Mouse (Mus musculus) neural tube, embryonic 10.5 days (tissue): ENCODE data around the gene Bco1.

Experiments
- DNase-seq: peaks from one replicate; pipeline ENCODE4 v3.0.0-alpha.2; 2017; ENCODE audit warnings: low spot score; ENCODE audit errors: extremely low spot score

Gene Bco1

DNA sequence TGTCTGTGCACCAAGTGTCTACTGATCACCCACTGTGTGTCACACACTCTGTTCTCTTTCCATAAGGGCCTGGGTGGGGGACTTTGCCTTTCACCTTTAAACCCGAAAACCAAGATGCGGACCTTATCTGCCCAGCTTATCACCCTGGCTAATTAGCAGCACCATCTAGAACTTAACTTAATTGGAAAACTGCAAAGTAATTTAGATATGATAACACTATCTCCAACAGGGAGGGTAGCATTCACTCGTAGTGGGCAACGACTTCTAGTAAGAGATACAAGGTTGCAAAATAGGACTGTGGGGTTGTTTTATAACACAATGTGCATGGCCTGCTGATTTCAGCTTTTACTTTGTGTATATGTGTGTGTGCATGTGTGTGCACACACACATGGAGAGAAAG, 5.9 kb upstream of the Bco1 start:
- no peak for DNase-seq

- no peak for DNase-seq
Observed at GRCm38 (mm10) chr8:117094053-117094452, 1.6 kb upstream of the Bco1 start.

DNA sequence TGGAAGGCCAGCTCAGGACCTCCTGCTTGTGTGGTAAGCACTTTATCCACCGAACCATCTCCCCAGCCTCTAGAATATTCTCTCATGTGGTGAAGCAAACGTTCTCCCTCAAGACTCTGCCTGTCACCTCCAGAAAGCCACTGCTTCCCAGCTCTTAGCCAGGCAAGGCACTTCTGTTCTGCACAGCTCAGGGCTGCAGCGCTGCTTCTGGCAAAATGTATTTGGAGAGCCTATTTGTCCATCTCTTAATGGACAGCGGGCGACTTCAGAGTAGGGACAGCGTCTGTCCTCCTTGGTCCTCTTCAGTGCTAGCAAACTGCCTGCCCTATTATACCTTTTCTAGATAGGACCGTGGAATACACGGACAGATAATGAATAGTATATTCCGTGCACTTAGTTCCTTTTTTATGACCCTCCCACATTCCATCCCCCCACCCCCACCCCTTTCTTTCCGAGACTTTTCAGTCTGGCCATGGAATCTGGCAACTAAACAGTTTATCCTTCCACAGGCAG, 1.5 kb downstream of the Bco1 start:
- no peak for DNase-seq

GRCm38 (mm10) chr8:117097564-117098191, 2.0 kb downstream of the Bco1 start:
- no peak for DNase-seq

DNA sequence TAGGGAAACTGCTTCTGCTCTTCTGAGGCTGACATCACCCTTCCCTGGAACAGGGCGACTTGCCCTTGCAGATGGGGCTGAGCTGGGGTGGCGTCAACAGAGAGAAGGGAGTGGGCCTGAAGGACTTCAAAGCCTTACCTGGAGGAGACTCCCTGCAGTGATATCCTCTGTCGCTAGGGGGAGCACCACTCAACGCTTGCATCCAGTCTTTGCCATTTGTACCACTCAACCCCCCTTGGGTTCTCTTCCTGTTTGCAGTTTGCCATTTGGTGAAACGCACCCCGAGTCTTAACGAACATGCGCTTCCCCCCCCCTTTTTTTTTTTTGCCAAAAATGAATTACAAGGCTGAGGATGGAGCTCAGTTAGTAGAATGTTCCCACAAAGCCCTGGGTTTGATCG, 11.9 kb downstream of the Bco1 start:
- DNase-seq = peak; percentile 62

DNA sequence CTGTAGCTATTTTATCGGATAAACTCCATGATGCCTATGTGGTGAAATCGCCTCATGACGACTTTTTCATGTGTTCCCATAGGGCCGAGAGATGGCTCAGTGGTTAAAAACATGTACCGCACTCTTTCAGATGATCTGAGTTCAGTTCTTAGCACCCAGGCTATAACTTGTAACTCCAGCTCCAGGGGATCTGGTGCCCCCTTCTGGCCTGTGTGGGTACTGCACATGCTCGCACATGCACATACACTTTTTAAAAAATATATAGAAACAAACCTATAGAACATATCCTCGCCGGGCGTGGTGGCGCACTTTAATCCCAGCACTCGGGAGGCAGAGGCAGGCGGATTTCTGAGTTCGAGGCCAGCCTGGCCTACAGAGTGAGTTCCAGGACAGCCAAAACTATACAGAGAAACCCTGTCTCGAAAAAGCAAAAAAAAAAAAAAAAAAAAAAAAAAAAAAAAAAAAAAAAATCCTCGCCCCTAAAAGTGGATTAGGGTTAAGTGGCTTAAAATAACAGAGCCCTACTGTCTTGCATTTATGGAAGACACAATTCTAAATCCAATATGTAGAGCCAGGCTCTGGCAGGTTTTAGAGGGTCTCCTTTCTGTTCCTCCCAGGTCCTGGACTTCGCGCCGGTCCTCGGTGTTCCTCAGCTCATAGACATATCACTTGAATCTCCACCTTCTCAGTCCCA, 13.5 kb downstream of the Bco1 start:
- DNase-seq = no peak

DNA sequence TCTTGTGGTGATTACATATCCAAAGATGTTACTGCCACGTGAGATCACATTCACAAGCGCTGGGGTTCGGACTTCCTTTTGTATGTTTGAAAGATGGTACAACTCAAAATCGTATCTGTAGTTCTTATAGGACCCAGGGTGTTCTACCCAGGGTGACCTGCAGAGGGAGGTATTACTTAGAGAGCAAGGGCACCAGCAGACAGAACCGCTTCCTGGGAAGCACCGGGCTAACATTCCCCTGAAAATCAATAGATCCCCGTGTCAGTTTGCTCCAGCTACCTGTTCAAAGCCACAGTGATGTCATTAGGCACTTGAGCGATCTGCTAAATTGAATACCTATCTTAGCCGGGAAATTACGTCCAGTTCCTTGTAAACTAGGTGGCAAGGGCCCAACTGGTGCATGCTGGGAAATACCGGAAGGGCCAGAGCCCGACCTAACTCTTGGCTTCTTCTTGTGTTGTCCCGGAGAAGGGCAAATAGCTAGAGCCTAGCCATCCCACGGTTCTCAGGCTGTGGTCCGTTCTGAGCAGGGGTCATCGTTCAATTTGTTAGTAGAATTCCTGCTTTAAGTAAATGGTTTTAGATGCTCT, 14.2 kb downstream of the Bco1 start:
- DNase-seq = peak; percentile 34

DNA sequence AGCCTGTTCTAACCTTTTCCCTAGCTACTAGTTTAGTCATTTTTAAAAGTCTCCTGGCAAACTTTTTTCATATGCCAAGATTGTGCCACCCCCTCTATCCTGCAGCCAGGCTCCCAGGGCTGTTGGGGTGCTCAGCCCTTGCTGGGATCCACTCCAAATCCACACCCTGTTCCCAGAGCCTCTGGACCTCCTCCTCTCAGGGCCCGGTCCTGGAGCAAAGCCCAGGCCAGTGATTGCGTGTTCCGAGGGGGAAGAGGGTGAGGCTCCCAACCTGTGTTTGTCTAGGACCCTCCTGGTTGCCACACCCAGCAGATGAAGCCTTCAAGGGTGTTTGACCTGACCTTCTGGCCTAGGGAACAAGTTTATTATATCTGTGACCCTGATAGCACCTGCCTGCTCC, 16.0 kb downstream of the Bco1 start:
- no peak for DNase-seq

DNA sequence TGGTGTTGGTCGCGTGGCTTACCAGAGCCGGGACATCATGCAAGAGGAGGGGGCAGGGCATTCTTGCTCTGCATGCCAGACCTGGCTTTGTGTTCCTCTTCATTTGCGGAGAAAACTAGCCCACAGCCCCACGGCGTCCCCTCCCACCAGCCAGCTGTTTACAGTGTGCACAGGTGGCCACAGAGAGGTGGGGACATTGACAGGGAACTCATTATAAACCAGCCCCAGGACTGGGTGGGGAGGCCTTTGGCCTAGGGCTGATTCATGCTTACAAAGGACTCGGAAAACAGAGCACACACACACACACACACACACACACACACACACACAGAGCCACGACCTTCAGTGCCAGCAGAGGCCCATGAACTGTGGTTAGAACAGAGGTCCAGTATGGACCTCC, 16.6 kb downstream of the Bco1 start:
- DNase-seq = no peak

DNA sequence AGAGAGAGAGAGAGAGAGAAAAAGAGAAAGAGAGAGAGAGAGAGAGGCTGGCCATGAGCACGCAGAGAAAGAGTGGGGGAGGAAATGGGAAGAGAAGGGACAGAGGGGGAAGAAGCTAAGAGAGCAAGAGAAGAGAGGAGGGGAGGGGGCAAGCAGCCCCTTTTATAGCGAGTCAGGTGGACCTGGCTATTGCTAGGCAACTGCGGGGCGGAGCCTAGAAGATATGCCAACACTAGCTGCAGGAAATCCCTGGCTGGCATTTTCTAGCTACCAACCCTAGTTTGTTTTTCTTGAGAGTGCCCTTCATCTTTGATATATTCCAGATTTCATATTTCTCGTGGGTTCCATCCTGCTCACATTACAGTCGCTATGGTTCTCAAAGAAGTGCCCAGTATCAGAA, 19.4 kb downstream of the Bco1 start:
- no peak for DNase-seq

GRCm38 (mm10) chr8:117115676-117116446, 20.2 kb downstream of the Bco1 start:
- DNase-seq = no peak

DNA sequence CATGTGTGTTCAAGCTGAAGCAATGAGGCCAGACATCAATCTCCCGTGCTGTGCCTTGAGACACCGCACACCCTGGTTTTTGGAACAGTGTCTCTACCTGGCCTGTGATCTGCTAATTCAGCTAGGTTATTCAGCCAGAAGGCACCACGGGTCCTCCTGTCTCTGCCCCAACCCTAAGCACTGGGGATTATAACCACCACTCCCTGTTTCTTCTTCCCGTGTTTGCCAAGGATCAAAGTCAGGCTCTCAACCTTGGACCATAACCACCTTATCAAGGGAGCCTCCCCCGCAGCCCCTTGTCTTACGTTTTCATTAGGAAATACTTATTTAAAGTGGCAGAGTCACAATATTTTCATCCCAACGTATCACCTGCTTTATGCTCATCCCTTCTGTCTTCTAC, 20.9 kb downstream of the Bco1 start:
- DNase-seq = no peak

- no peak for DNase-seq
Observed at GRCm38 (mm10) chr8:117118409-117118808, 22.8 kb downstream of the Bco1 start.

GRCm38 (mm10) chr8:117121277-117121676, 25.6 kb downstream of the Bco1 start:
- DNase-seq = no peak

DNA sequence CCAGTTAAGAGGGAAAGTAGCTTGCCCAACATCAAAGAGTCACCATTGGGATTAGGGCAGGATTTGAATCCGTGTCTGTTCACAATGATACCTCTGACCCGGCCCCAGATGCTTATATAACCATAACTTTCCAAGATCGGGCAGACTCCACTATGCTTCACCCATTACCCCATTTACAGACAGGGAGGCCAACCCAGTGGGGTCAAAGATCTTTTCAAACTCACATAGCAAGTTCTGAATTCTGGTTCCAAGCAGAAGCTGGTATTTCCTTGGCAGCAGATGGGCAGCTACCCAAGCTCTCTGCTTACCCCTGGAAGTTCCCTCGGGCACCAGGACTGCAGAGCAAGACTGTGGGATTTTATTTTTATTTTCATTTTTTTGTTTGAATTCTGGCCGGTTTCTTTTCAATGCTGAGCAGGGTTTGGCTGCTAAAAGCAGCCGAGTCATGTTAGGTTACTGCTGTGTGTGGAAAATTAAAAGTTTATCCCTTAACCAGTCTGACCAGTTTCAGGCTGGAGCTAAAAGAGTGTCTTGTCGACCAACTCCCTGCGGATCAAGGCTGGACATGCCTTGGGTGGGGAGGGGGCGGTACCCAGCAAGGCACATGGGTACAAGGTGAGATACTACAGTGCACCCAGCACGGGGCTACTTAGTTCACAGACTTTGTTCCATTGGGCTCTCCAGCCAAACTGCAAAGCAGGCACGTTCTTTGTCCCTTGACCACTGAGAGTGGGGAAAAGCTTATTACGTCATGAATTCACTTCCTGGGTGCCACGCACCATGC, 28.4 kb downstream of the Bco1 start:
- DNase-seq = no peak

GRCm38 (mm10) chr8:117125854-117126253, 30.2 kb downstream of the Bco1 start:
- no peak for DNase-seq

- no peak for DNase-seq
Observed at GRCm38 (mm10) chr8:117126411-117126810, 30.8 kb downstream of the Bco1 start.

DNA sequence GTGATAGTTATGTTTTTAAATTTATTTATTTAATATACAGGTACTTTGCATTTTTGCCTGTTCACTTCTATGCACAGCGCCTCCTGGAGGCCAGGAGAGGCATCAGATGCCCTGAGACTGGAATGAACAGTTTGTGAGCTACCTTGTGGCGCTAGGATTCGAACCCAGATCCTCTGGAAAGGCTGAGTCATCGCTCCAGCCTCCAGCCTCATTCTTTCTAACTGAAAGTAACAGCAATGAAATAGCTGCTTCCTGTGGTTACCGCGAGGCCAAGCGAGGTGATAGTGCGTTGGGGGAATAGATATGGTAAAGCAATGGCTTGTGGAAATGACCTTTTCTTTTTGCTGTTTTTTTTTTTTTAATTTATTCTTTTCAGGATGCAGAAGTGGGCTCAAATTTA, 31.4 kb downstream of the Bco1 start:
- DNase-seq = no peak

DNA sequence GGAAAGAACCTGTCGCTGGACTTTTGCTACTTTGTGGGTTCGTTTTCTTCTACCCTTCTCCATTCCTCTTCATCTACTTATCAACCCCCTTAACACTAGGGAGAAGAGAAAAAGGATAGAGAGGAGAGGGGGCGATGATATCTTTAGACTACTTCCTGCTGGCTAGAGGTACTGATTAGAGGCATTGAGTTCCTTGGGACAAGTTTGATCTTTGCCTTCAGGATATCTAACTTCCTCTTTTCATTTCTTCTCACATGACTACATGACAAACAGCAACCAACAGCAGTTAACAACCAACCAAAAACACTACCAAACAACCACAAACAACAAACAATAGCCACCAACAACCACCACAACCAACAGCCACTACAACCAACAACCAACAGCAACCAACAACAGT, 38.0 kb downstream of the Bco1 start:
- no peak for DNase-seq

GRCm38 (mm10) chr8:117136351-117136750, 40.7 kb downstream of the Bco1 start:
- DNase-seq = no peak

DNA sequence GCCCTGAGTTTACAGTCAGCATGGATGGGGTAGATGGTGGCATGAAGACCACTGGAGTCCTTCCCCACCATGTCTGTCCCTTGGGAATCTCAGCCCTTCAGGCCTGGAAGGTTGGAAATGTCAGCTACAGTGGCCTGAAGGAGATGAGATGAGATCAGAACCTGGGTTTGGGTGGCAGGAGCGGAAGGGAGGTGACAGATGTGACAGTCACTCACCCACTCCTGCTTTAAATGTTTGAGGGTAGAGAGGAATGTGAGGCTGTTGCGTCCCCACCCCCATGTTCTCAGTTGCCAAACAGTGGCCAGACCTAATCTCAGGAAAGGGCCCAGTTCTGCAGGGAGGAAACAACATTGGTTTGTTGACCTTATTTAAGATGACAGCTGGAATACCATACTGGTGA, 41.1 kb downstream of the Bco1 start:
- no peak for DNase-seq
